Mouse (Mus musculus) neural tube, embryonic 13.5 days (tissue): ENCODE data around the gene Tmc2. TPM values are rescaled to one million over a fixed set of nuclear protein-coding genes. Genes with fewer than 3 reads are reported as not detected.
A peak's percentile ranks its signal among the peaks of the same experiment; 100 is the strongest.

Source experiments
- ATAC-seq: fragments of 200-750 bp; cut with Nextera tagmentation; 2 replicates; pipeline ENCODE4 v1.8.0; 2017; ENCODE audit warnings: low read depth, mild to moderate bottlenecking, moderate TSS enrichment, moderate library complexity
- H3K27ac ChIP-seq: fragments of 300-500 bp; sonication (generic); replicated peaks from 2 replicates; pipeline ENCODE4 v1.5.1; 2015; ENCODE audit warnings: moderate library complexity, mild to moderate bottlenecking, inconsistent platforms
- H3K27me3 ChIP-seq: fragments of 300-500 bp; sonication (generic); 2 replicates; pipeline ENCODE4 v1.6.1; 2015; ENCODE audit warnings: mild to moderate bottlenecking, inconsistent platforms
- H3K36me3 ChIP-seq: fragments of 300-500 bp; sonication (generic); 2 replicates; pipeline ENCODE4 v1.6.1; 2015; ENCODE audit warnings: mild to moderate bottlenecking, inconsistent platforms
- H3K4me1 ChIP-seq: fragments of 300-500 bp; sonication (generic); replicated peaks from 2 replicates; pipeline ENCODE4 v1.6.1; 2015; ENCODE audit warnings: inconsistent platforms
- H3K4me2 ChIP-seq: fragments of 300-500 bp; sonication (generic); 2 replicates; pipeline ENCODE4 v1.6.1; 2015; ENCODE audit warnings: inconsistent platforms, mild to moderate bottlenecking, moderate library complexity
- H3K4me3 ChIP-seq: fragments of 300-500 bp; sonication (generic); 2 replicates; pipeline ENCODE4 v1.5.1; 2015; ENCODE audit warnings: mild to moderate bottlenecking, inconsistent platforms
- H3K9ac ChIP-seq: fragments of 300-500 bp; sonication (generic); 2 replicates; pipeline ENCODE4 v1.6.1; 2015; ENCODE audit warnings: moderate library complexity, mild to moderate bottlenecking, inconsistent platforms
- H3K9me3 ChIP-seq: fragments of 300-500 bp; sonication (generic); 2 replicates; pipeline ENCODE4 v1.6.1; 2016; ENCODE audit warnings: inconsistent platforms
- WGBS: fragments of 180-500 bp; shearing (Covaris S2); methylation state at CpG from one replicate; pipeline ENCODE4 v1.1.7; 2015; 5-methylcytosine and 5-hydroxymethylcytosine counted together
- polyA plus RNA-seq: library from polyadenylated mRNA; unstranded; fragments of >200 nt; fragmentation: Nextera tagmentation; extraction: Ambion mirVana; gene quantifications from 2 replicates; pipeline ENCODE4 v1.2.1, GENCODE M21; 2015

Gene Tmc2
- polyA plus RNA-seq, 1 experiment from 2014 or later, result not detected

GRCm38 (mm10) chr2:130291434-130291833 lies 96.4 kb downstream of the Tmc2 start:
- WGBS, result 13% methylated on average over 8 of the region's 8 CpGs
- no peak overlapping the region for H3K27ac ChIP-seq
- ATAC-seq, result no peak
- H3K9me3 ChIP-seq, result no peaks in the 10 kb centered on the region
- no peaks in the 10 kb centered on the region for H3K36me3 ChIP-seq
- H3K4me3 ChIP-seq, result no peak overlapping the region
- H3K4me2 ChIP-seq, result peak overlapping the region; percentile 27; the same call in 1 of the 2 replicates
- peaks cover 34% of the 10 kb centered on the region for H3K4me1 ChIP-seq
- H3K9ac ChIP-seq, result 0 out of 2 replicates have a peak overlapping the region, but pooled peaks have one; percentile 34
- H3K27me3 ChIP-seq, result peaks cover 7% of the 10 kb centered on the region

- no peak for ATAC-seq
- 48% methylated on average over 3 of the region's 3 CpGs for WGBS
- Histone ChIP-seq H3K4me1 (peaks cover 49% of the 10 kb centered on the region), H3K9me3 (no peaks in the 10 kb centered on the region), H3K27me3 (peaks cover 14% of the 10 kb centered on the region), H3K9ac (no peak overlapping the region), H3K4me2 (no peak overlapping the region), H3K36me3 (no peaks in the 10 kb centered on the region), H3K27ac (no peak overlapping the region), H3K4me3 (no peak overlapping the region)
Measured at GRCm38 (mm10) chr2:130293009-130293408, 98.0 kb downstream of the Tmc2 start.

DNA sequence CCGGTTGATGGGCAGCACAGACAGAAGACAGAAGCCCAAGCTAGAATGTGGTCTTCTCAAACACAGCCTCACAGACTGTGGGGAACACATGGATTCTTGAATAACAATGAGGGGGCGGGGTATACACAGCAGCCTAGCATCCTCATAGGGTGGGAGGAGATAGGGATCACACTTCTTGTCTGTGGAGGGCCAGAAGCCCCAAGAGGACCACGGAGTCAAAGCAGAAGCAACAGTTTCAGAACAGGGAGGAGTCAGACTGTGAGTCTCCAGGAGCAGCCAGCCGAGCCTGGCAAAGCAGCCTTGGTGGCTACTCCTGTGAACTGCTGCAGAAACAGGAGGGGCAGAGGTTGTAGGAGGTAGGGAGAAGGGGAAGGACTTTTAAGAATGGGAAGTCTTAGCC lies 98.5 kb downstream of the Tmc2 start:
- H3K4me2 ChIP-seq, result peak overlapping the region; percentile 8; the same call in 1 of the 2 replicates
- WGBS, result 3% methylated on average over 4 of the region's 4 CpGs

DNA sequence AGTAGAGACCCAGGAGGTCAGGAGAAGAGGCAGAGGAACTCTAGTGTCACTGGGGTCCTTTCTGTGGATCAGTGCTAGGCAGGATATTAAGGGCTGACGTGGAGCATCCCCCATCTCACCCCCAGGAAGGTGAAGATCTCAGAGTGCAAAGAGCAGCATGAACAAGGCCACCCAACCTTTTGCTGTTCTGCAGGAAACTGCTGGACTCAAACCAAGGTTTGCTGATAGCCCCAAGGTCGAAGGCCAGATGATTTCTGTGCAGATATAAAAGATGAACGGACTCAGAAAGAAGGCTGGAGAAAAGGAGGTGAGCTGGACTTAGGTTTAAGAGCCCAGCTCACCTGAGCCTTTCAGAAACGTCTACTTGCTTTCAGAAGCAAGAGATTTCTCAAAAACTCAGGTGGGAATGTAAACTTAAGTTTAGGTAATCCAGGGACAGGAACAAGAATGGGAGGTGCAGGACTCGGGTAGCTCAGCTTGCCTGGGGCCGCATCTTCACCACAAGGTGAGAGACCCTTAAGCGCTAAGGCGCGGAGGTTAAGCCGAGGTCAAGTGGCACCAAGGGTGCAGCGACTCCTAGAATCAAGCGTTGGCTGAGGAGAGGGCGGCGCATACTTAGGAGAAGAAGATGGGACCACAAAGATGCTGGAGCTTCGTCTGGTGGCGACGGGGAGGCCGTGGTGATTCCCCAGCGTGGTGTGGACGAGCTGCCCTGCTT lies 99.4 kb downstream of the Tmc2 start:
- Histone ChIP-seq H3K4me1 (peaks cover 55% of the 10 kb centered on the region), H3K36me3 (no peaks in the 10 kb centered on the region), H3K4me3 (peak overlapping the region; percentile 75), H3K4me2 (peak overlapping the region; percentile 68), H3K9me3 (no peaks in the 10 kb centered on the region), H3K27me3 (peaks cover 14% of the 10 kb centered on the region), H3K27ac (peak overlapping the region; percentile 89), H3K9ac (peak overlapping the region; percentile 92)
- ATAC-seq, result no peak
- WGBS, result 8% methylated on average over 20 of the region's 20 CpGs

More for the DNA sequence above, 98.5 kb downstream of the Tmc2 start:
- Histone ChIP-seq H3K4me3 (no peak overlapping the region), H3K36me3 (no peaks in the 10 kb centered on the region), H3K9ac (no peak overlapping the region), H3K9me3 (no peaks in the 10 kb centered on the region), H3K27ac (no peak overlapping the region), H3K27me3 (peaks cover 14% of the 10 kb centered on the region), H3K4me1 (peaks cover 49% of the 10 kb centered on the region)
- no peak for ATAC-seq

- Histone ChIP-seq H3K27ac (peak within 1 kb of the TSS; percentile 89), H3K9me3 (no peaks in the 10 kb centered on the region), H3K27me3 (peaks cover 14% of the 10 kb centered on the region), H3K4me1 (peaks cover 58% of the 10 kb centered on the region), H3K4me2 (peak within 1 kb of the TSS; percentile 68), H3K9ac (peak within 1 kb of the TSS; percentile 92), H3K4me3 (peak within 1 kb of the TSS; percentile 75), H3K36me3 (no peaks in the 10 kb centered on the region)
- ATAC-seq, result peak; percentile 74
- under 1% methylated on average over 38 of the region's 39 CpGs for WGBS
Measured at GRCm38 (mm10) chr2:130294936-130295277, 99.9 kb downstream of the Tmc2 start, which contains the start of gene Ebf4. Gene Ebf4, plus strand, starts transcription at chr2:130295169.

DNA sequence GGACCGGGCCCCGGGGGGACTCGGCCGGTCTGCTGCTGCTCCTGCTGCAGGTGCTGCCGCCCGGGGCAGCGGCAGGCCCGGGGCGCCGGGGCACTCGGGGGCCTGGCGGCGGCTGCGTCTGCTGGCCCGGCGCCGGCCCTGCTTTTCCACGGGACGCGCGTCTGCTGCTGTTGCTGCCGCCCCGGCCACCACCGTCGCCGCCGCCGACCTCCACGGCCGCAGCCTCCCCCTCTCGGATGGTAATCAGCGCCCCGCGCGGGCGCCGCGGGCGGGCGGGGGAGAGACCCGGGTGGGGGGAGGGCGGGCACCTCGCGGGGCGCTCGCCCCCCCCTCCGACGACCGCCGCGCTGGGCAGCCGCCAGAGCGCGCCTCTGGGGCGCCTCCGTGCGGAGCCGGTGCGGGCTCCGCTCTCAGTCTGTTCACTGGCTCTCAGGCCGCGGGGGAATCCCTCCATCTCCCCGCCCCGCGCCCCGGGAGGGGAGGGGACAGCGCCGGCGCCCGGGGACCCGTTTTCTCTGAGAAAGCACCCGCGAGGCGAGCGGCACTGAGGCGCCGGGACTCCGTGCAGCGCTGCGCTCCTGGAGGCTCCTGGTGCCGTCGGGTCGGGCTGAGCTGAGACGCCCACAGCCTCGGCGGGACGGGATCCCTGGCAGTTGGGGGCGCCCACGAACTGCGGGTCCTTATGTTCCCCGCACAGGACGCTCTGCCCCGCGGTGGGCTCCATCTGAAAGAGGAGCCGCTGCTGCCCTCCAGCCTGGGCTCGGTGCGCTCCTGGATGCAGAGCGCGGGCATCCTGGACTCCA lies 100.5 kb downstream of the Tmc2 start:
- peak overlapping the region; percentile 92 for H3K9ac ChIP-seq
- ATAC-seq, result peak; percentile 75
- WGBS, result under 1% methylated on average over 59 of the region's 99 CpGs
- no peaks in the 10 kb centered on the region for H3K9me3 ChIP-seq
- peaks cover 58% of the 10 kb centered on the region for H3K4me1 ChIP-seq
- H3K4me2 ChIP-seq, result peak overlapping the region; percentile 68
- peak overlapping the region; percentile 75 for H3K4me3 ChIP-seq
- peak overlapping the region; percentile 89 for H3K27ac ChIP-seq
- no peaks in the 10 kb centered on the region for H3K36me3 ChIP-seq
- peaks cover 14% of the 10 kb centered on the region for H3K27me3 ChIP-seq

- Histone ChIP-seq H3K4me1 (peaks cover 59% of the 10 kb centered on the region), H3K36me3 (no peaks in the 10 kb centered on the region), H3K4me3 (peak overlapping the region; percentile 75), H3K9me3 (no peaks in the 10 kb centered on the region), H3K27me3 (peaks cover 14% of the 10 kb centered on the region), H3K27ac (peak overlapping the region; percentile 89; the same call in 1 of the 2 replicates), H3K9ac (peak overlapping the region; percentile 92), H3K4me2 (peak overlapping the region; percentile 68)
- WGBS, result 4% methylated on average over 20 of the region's 20 CpGs
- no peak; the same call in 1 of the 2 replicates for ATAC-seq
Measured at GRCm38 (mm10) chr2:130296134-130296745, 101.2 kb downstream of the Tmc2 start.

GRCm38 (mm10) chr2:130297580-130297979 lies 102.6 kb downstream of the Tmc2 start:
- no peak for ATAC-seq
- 83% methylated on average over 9 of the region's 9 CpGs for WGBS
- no peaks in the 10 kb centered on the region for H3K9me3 ChIP-seq

DNA sequence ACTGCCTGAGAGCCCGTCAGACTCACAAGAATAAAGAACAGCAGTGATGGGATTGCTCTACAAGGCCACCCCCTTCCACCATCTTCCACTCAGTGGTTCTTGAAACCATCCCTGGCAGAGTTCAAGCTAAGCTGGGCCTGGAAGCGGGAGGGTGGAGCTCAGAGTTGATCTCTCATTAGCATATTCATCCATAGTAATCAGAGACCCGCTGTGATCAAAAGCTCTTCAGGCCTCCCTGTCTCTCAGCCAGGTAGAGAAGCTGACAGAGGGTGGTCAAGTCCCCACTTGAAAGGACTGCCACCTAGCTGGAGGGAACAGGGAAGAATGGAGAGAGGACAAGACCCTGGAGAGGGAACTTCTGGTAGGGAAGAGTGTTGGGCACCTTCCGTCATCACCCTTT lies 108.0 kb downstream of the Tmc2 start:
- no peak overlapping the region for H3K9ac ChIP-seq
- H3K4me2 ChIP-seq, result no peak overlapping the region
- peaks cover 16% of the 10 kb centered on the region for H3K4me1 ChIP-seq
- no peaks in the 10 kb centered on the region for H3K9me3 ChIP-seq
- no peaks in the 10 kb centered on the region; the same call in 1 of the 2 replicates for H3K27me3 ChIP-seq
- 49% methylated on average over 4 of the region's 4 CpGs for WGBS
- peaks cover 25% of the 10 kb centered on the region for H3K36me3 ChIP-seq
- no peak for ATAC-seq
- H3K27ac ChIP-seq, result no peak overlapping the region
- no peak overlapping the region for H3K4me3 ChIP-seq

More at GRCm38 (mm10) chr2:130297580-130297979, 102.6 kb downstream of the Tmc2 start:
- 0 out of 2 replicates have a peak overlapping the region, but pooled peaks have one; percentile 34 for H3K9ac ChIP-seq
- H3K36me3 ChIP-seq, result no peaks in the 10 kb centered on the region
- H3K4me3 ChIP-seq, result no peak overlapping the region
- H3K27ac ChIP-seq, result no peak overlapping the region
- H3K27me3 ChIP-seq, result peaks cover 11% of the 10 kb centered on the region
- H3K4me2 ChIP-seq, result no peak overlapping the region
- peaks cover 55% of the 10 kb centered on the region for H3K4me1 ChIP-seq
